Mouse (Mus musculus) lung, embryonic 15.5 days (tissue): ENCODE data around the gene Slc9b2. TPM values are rescaled to one million over a fixed set of nuclear protein-coding genes. Genes with fewer than 3 reads are reported as not detected.

Experiments
- ATAC-seq: fragments of 200-750 bp; cut with Nextera tagmentation; 2 replicates; pipeline ENCODE4 v1.8.0; 2017; ENCODE audit warnings: moderate number of reproducible peaks, borderline replicate concordance; ENCODE audit not compliant: low FRiP score, low TSS enrichment; ENCODE audit errors: extremely low read depth
- H3K27ac ChIP-seq: fragments of 300-500 bp; sonication (generic); 2 replicates; pipeline ENCODE4 v1.5.1; 2015; ENCODE audit warnings: moderate library complexity, mild to moderate bottlenecking, inconsistent platforms
- H3K27me3 ChIP-seq: fragments of 300-500 bp; sonication (generic); 2 replicates; pipeline ENCODE4 v1.6.1; 2015; ENCODE audit warnings: inconsistent platforms
- H3K36me3 ChIP-seq: fragments of 300-500 bp; sonication (generic); 2 replicates; pipeline ENCODE4 v1.6.1; 2015; ENCODE audit warnings: inconsistent platforms
- H3K4me1 ChIP-seq: fragments of 300-500 bp; sonication (generic); 2 replicates; pipeline ENCODE4 v1.6.1; 2015; ENCODE audit warnings: inconsistent platforms
- H3K4me2 ChIP-seq: fragments of 300-500 bp; sonication (generic); 2 replicates; pipeline ENCODE4 v1.6.1; 2015; ENCODE audit warnings: inconsistent platforms, mild to moderate bottlenecking, moderate library complexity
- H3K4me3 ChIP-seq: fragments of 300-500 bp; sonication (generic); 2 replicates; pipeline ENCODE4 v1.5.1; 2015; ENCODE audit warnings: mild to moderate bottlenecking, inconsistent platforms
- H3K9ac ChIP-seq: fragments of 300-500 bp; sonication (generic); 2 replicates; pipeline ENCODE4 v1.6.1; 2015; ENCODE audit warnings: inconsistent platforms
- H3K9me3 ChIP-seq: fragments of 300-500 bp; sonication (generic); 2 replicates; pipeline ENCODE4 v1.6.1; 2016; ENCODE audit warnings: inconsistent platforms
- WGBS: fragments of 180-500 bp; shearing (Covaris S2); methylation state at CpG from one replicate; pipeline ENCODE4 v1.1.7; 2015; 5-methylcytosine and 5-hydroxymethylcytosine counted together
- polyA plus RNA-seq: library from polyadenylated mRNA; unstranded; fragments of >200 nt; fragmentation: Nextera tagmentation; extraction: Ambion mirVana; gene quantifications from 2 replicates; pipeline ENCODE4 v1.2.1, GENCODE M21; 2015

The Slc9b2 gene
- polyA plus RNA-seq, 1 experiment from 2014 or later: 1.2 TPM

DNA sequence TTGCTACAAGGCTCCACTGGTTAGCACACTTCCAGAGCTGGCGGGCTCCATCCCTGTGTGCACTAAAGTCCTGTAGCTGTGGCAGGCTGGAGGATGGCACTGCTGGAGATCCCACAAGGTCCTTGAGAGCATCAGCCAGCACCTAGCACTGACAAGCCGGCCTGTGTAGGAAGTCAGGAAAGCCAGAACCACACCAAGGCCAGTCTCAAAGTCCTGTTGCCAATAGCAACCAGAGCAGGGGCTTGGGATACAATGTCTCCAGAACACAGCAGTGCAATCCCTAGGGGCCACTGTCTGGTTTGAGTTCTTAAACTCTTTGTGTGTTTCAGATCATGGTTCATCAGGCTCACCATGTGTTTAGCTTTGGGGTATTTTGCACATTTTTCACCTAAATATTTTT lies 7.3 kb downstream of the Slc9b2 start:
- Histone ChIP-seq H3K36me3 (no peaks in the 10 kb centered on the region), H3K27ac (no peak overlapping the region), H3K9ac (no peak overlapping the region), H3K4me2 (no peak overlapping the region), H3K27me3 (no peaks in the 10 kb centered on the region), H3K4me1 (no peaks in the 10 kb centered on the region), H3K4me3 (no peak overlapping the region), H3K9me3 (no peaks in the 10 kb centered on the region)
- ATAC-seq: no peak
- 64% methylated on average over 2 of the region's 2 CpGs for WGBS

DNA sequence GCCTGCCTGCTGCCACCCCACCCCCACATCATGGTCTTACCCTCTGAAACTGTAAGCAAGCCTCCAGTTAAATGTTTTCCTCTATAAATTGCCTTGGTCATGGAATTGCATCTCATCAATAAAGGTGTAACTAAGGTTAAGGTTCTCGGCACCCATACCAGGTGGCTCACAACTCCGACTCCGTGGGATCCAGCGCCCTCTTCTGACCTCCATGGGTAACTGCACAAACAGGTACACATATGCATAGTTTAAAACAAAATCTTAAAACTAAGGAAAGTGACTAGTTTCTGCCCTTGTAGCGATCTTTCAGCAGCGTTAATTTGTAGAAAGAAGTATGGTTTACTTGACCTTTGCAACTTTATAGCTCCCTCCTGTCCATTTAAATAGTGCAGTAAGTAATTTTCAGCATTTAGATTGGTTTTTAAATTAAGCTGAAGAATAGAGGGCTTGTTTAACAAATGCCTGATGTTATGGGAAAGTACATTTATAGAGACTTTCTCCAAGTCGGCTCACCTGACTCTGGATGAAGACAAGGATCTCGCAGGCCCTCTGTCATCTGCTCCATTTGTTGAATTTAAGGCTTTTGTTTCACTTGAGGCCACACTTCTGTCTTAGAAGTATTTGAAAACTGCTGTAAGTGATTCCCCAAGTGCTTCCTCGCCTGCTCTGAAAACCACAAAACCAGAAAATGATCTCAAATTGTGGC lies 8.4 kb downstream of the Slc9b2 start:
- no peak overlapping the region for H3K4me3 ChIP-seq
- no peaks in the 10 kb centered on the region for H3K27me3 ChIP-seq
- no peaks in the 10 kb centered on the region for H3K36me3 ChIP-seq
- no peak overlapping the region for H3K9ac ChIP-seq
- no peak overlapping the region for H3K27ac ChIP-seq
- H3K9me3 ChIP-seq: no peaks in the 10 kb centered on the region
- H3K4me1 ChIP-seq: no peaks in the 10 kb centered on the region
- ATAC-seq: no peak
- no peak overlapping the region for H3K4me2 ChIP-seq
- WGBS: 81% methylated on average over 9 of the region's 9 CpGs

DNA sequence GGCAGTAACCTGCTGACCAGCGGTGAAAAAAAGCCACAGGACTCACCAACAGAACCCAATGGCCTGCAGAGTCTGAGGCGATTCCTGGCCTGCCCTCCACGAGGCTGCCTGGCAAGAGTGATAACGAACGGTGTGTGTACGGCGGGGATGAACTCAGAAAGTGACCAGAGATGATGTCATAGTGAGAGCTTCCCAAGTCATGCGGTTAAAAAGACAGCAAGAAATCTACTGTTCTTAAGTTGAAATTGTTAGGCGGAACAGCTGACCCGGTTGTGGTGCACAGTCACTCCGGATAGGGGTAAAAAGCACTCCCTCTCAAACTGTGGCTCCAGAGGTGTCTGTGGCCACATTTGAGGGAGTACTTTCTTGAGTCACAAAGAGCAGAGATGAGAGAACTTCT lies 10.8 kb downstream of the Slc9b2 start:
- no peak overlapping the region for H3K4me3 ChIP-seq
- H3K36me3 ChIP-seq: no peaks in the 10 kb centered on the region
- no peak overlapping the region for H3K4me2 ChIP-seq
- no peaks in the 10 kb centered on the region for H3K9me3 ChIP-seq
- no peak overlapping the region for H3K27ac ChIP-seq
- no peak for ATAC-seq
- no peaks in the 10 kb centered on the region for H3K4me1 ChIP-seq
- no peak overlapping the region for H3K9ac ChIP-seq
- 70% methylated on average over 11 of the region's 11 CpGs for WGBS
- H3K27me3 ChIP-seq: no peaks in the 10 kb centered on the region

DNA sequence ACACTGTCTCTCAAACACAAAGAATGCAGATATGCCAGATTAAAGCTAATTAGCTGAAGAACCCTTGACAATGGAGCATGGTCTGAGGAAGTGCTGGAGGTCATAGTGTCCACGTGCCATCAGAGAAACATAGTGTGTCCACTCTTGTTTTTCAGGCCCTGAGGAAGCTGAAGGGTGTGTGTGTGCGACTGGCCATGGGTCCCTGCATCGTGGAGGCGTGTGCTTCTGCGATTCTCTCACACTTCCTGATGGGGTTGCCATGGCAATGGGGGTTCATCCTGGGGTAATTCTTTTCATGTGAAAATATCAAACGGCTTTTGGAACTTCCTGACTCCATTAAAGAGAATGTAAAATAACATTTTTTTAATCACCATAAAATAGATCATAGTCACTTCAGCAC lies 16.9 kb downstream of the Slc9b2 start:
- Histone ChIP-seq H3K9me3 (no peaks in the 10 kb centered on the region), H3K36me3 (no peaks in the 10 kb centered on the region), H3K9ac (no peak overlapping the region), H3K4me2 (no peak overlapping the region), H3K4me1 (no peaks in the 10 kb centered on the region), H3K27me3 (no peaks in the 10 kb centered on the region), H3K27ac (no peak overlapping the region), H3K4me3 (no peak overlapping the region)
- WGBS: 37% methylated on average over 6 of the region's 6 CpGs
- ATAC-seq: no peak

DNA sequence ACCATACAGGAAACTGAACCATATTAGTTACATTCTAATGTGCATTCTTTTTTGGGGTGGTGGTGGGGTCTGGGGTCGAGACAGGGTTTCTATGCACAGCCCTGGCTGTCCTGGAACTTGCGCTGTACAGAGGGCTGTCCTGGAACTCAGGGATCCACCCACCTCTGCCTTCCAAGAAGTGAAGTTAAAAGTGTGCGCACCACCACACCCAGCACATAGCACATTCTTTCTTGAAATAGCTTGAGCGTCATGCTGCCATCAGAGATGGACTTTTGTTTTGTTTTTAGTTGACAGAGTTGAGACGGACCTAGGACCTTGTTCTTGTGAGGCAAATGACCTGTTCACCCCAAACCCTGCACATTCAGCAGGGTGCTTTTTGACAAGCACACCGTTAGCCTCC lies 19.7 kb downstream of the Slc9b2 start:
- H3K27ac ChIP-seq: no peak overlapping the region
- no peaks in the 10 kb centered on the region for H3K4me1 ChIP-seq
- H3K9me3 ChIP-seq: no peaks in the 10 kb centered on the region
- ATAC-seq: no peak
- 67% methylated on average over 6 of the region's 6 CpGs for WGBS
- H3K27me3 ChIP-seq: no peaks in the 10 kb centered on the region
- H3K4me3 ChIP-seq: no peak overlapping the region
- no peaks in the 10 kb centered on the region for H3K36me3 ChIP-seq
- no peak overlapping the region for H3K4me2 ChIP-seq
- H3K9ac ChIP-seq: no peak overlapping the region

DNA sequence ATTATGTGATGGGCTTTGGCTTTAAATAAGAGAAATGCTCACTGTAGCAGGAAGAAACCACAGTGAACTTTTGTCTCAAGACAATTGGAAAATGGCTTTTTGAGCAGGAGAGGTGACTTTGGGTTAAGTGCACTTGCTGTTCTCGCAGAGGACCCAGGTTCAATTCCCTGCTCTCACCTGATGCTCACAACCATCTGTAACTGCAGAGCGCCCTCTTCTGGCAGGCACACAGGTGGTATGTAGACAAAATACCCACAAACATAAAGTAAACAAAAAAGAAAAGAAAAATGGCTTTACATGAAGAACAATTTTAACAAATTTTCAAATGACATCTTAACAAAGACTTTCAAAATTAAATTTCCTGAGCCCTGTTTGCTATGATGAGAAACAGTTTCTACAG lies 20.1 kb downstream of the Slc9b2 start:
- WGBS: 56% methylated on average over 2 of the region's 2 CpGs
- no peaks in the 10 kb centered on the region for H3K27me3 ChIP-seq
- no peaks in the 10 kb centered on the region for H3K4me1 ChIP-seq
- no peak overlapping the region for H3K9ac ChIP-seq
- no peak overlapping the region for H3K4me2 ChIP-seq
- H3K27ac ChIP-seq: no peak overlapping the region
- ATAC-seq: no peak
- no peak overlapping the region for H3K4me3 ChIP-seq
- H3K9me3 ChIP-seq: no peaks in the 10 kb centered on the region
- H3K36me3 ChIP-seq: no peaks in the 10 kb centered on the region

DNA sequence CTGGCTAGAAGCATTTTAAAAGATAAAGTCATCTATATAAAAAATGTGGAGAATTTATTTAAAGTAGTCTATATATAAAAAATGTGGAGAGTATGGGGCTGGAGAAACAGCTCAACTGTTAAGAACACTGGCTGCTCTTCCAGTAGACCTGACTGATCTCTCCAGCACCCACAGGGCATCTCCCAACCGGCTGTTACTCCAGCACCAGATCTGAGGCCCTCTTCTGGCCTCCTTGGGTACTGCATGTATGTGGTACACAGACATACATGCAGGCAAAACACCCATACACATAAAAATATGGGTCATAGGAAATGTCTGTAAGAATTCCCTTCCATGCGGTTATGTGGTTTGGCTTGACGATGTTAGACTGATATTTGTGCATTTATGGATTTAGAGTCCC lies 21.1 kb downstream of the Slc9b2 start:
- 44% methylated on average over 3 of the region's 3 CpGs for WGBS
- Histone ChIP-seq H3K9ac (no peak overlapping the region), H3K27me3 (no peaks in the 10 kb centered on the region), H3K27ac (no peak overlapping the region), H3K4me2 (no peak overlapping the region), H3K36me3 (no peaks in the 10 kb centered on the region), H3K4me1 (no peaks in the 10 kb centered on the region), H3K4me3 (no peak overlapping the region), H3K9me3 (no peaks in the 10 kb centered on the region)
- no peak for ATAC-seq

DNA sequence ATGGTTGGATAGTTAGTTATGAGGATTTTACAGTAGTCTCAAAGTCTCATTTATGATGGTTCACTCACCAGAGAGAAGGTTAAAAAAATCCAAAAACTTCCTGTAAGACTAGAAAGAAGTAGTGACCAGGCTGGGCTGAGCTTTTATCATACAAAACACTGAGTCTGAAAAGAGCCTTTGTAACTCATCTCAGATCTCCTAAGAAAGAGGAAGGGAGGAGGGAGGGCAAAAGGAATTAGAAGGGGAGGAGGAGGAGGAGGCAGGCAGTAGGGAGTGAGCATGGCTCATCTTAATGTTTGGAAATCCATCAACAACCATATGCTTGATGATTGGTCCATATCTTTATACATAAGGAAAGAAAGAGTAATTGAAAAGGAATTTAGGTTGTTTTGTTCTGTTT lies 25.2 kb downstream of the Slc9b2 start:
- Histone ChIP-seq H3K27ac (no peak overlapping the region), H3K4me3 (no peak overlapping the region), H3K4me1 (no peaks in the 10 kb centered on the region), H3K4me2 (no peak overlapping the region), H3K36me3 (no peaks in the 10 kb centered on the region), H3K9me3 (no peaks in the 10 kb centered on the region), H3K9ac (no peak overlapping the region), H3K27me3 (no peaks in the 10 kb centered on the region)
- no peak for ATAC-seq

DNA sequence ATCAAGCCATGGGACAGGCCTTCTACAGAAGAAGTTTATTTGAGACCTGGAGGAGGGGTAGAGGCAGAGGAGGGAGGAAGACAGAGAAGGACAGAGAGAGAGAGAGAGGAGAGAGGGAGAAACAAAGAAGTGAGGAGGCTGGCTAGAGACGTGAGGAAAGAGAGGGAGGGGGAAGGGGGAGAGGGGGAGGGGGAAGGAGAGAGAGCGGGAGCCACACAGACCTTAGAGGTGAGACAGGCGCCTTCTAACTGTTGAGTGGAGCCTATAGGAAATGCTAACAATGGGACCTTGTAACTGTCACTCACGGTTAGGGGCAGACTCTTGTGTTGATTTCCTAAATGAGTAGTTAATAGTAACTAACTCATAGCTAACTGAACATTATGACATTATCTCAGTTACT lies 26.3 kb downstream of the Slc9b2 start:
- Histone ChIP-seq H3K27ac (no peak overlapping the region), H3K27me3 (no peaks in the 10 kb centered on the region), H3K9ac (no peak overlapping the region), H3K36me3 (no peaks in the 10 kb centered on the region), H3K9me3 (no peaks in the 10 kb centered on the region), H3K4me2 (no peak overlapping the region), H3K4me3 (no peak overlapping the region), H3K4me1 (no peaks in the 10 kb centered on the region)
- ATAC-seq: no peak
- WGBS: 40% methylated on average over 4 of the region's 4 CpGs

DNA sequence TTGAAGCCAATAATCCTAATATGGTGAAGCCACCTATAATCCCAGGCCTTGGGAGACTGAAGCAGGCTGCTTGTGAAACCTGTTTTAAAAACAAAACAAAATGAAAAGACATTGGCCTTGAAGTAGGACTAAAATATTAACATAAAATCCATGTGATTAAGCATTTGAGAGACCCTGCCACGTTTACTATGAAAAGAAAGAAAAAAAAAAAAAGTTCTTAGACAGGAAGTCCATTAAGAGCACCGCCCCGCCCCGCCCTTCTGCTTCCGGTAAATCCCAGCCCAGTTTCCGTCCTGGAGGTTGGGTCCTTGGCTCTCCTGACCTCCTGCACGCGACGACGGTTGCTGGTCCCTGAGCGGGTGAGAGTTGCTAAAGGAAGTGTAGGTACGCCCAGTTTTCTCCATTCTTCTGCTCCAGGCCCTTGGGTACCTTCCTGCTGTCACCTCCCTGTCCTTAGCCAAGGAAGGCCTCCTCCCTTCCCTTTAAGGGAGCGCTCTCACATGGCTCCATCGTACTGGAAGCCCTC lies 40.3 kb downstream of the Slc9b2 start, which contains the start of gene Slc9b1:
Slc9b1 (plus strand) TSS at position 291 of the 526 bp plus-strand sequence.
- Histone ChIP-seq H3K4me1 (no peaks in the 10 kb centered on the region), H3K36me3 (no peaks in the 10 kb centered on the region), H3K27me3 (no peaks in the 10 kb centered on the region), H3K27ac (no peak within 1 kb of the TSS), H3K9ac (no peak within 1 kb of the TSS), H3K4me3 (no peak within 1 kb of the TSS), H3K9me3 (no peaks in the 10 kb centered on the region), H3K4me2 (no peak within 1 kb of the TSS)
- 60% methylated on average over 14 of the region's 14 CpGs for WGBS
- ATAC-seq: no peak

DNA sequence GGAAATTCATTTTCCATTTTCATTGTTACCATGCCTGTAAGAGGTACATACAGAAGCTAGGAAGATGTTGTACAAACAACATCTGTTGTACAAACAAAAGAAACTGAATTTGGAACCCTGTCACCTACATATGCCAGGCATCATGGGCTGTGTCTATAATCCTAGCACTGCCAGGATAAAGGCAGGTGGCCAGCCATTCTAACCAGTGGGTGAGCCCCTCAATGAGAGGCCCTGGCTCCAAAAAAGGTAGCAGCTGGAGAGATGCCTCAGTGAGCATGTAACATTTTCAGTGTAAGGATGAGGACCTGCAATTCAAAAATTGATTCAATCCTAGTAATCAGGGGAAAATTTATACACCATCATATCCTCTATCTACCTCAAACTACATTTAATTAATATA lies 41.5 kb downstream of the Slc9b2 start:
- Histone ChIP-seq H3K4me3 (no peak overlapping the region), H3K36me3 (no peaks in the 10 kb centered on the region), H3K4me2 (no peak overlapping the region), H3K9me3 (no peaks in the 10 kb centered on the region), H3K27ac (no peak overlapping the region), H3K9ac (no peak overlapping the region), H3K27me3 (no peaks in the 10 kb centered on the region), H3K4me1 (no peaks in the 10 kb centered on the region)
- no peak for ATAC-seq

DNA sequence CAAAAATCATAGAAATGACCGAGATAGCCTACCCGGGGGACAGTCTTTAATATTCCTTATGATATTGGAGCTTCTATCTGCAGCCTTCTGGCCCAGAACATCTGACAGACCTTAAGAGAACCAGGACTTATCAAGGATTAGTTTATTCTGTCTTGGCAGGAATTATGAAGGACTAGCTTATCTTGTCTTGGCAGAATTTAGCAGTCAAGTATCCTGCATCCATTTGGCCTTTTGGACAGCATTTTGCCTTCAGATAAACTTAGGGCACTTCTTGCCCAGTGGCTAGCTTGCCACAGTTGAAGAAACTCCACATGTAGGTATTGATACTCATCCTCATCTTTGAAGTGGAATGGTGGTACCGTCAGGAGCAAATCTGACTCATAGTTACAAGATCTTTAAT lies 44.4 kb downstream of the Slc9b2 start:
- no peaks in the 10 kb centered on the region for H3K27me3 ChIP-seq
- H3K27ac ChIP-seq: no peak overlapping the region
- H3K9ac ChIP-seq: no peak overlapping the region
- ATAC-seq: no peak
- H3K4me3 ChIP-seq: no peak overlapping the region
- WGBS: 90% methylated on average over 3 of the region's 3 CpGs
- no peak overlapping the region for H3K4me2 ChIP-seq
- no peaks in the 10 kb centered on the region for H3K4me1 ChIP-seq
- H3K9me3 ChIP-seq: no peaks in the 10 kb centered on the region
- H3K36me3 ChIP-seq: no peaks in the 10 kb centered on the region

DNA sequence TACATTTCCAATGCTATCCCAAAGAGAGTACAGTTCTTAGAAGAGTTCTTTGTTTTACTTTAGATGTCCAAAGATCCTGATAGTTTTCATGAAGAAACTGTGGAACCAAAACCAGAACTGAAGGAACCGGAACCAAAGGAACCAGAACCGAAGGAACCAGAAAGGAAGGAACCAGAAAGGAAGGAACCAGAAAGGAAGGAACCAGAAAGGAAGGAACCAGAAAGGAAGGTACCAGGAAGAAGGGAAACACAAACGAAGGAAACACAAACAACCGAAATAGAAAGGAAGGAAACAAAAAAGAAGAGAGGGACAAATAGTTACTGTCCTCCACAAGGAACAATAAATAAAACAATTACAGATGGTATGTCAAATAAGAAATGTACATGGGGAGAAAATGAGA lies 49.9 kb downstream of the Slc9b2 start:
- Histone ChIP-seq H3K4me1 (no peaks in the 10 kb centered on the region), H3K4me2 (no peak overlapping the region), H3K27ac (no peak overlapping the region), H3K4me3 (no peak overlapping the region), H3K36me3 (no peaks in the 10 kb centered on the region), H3K9ac (no peak overlapping the region), H3K9me3 (no peaks in the 10 kb centered on the region), H3K27me3 (no peaks in the 10 kb centered on the region)
- 76% methylated on average over 4 of the region's 4 CpGs for WGBS
- no peak for ATAC-seq
